Mouse (Mus musculus) T-helper 17 cell (primary cell): ENCODE measurements around the gene Glb1l2.

Source experiments
- in situ Hi-C, 2 experiments: fragments of 300-600 bp; cut with MboI, MseI; formaldehyde crosslinking; loops; 1 replicate in 1 of 2; 2 replicates in 1 of 2; pipeline ENCODE4 v1.15.1; 2025; ENCODE audit warnings: high pct_unique_total_duplicates in 2 of 2

Gene Glb1l2

DNA sequence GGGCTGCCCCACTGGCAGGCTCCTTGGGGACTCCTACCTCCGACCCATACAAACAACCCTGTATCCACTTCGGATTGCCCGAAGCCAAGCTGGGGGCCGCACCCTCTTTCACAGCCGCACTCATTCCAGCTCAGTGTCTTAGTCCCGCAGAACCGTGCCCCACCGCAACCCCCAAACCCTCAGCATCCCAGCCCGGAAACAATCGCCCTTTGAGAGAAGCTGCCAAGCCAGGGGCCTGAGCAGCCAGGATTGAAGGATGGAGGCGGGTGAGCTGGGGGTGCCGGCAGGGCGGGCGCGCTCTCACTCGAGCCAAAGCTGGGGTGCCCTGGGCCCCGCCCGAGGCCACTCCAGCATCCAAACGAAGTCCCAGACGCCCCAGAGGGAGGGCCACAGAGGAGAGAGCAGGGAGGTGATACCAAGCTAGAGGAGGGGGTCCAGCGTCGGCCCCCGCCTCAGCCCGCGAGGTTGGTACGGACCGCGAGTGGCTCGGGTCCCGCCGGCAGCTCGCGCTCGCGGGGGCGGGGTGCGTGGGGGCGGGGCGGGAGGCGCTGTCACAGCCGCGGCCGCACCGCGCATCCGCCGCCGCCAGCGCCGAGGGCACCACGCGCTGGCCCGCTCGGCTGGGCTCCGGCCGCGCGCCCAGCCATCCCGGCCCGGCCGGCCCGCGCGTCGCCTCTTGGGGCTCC is 72.9 kb downstream of the Glb1l2 start, which contains the start of gene B3gat1:
B3gat1 (plus strand) TSS at position 523 of the 686 bp plus-strand sequence.
- in situ Hi-C loops, result no loop called here

DNA sequence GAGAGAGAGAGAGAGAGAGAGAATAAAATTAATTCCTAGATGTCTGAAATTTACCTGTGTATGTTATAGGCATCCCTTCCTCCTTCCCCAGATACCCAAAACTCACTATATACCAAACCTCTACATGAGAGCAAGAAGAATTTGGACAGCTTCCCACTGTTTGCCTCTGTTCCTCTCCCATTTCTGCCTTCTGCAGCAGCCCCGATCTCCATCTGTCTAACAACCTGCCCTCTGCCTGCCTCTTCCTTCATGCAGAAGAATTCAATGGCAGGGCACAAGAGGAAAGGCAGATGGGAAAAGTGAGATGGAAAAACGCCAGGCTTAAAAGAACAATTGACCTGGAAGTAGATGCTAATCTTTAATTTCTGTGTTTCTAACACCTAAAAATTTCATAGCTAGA is 77.7 kb downstream of the Glb1l2 start:
- in situ Hi-C loops, result no loop called here

DNA sequence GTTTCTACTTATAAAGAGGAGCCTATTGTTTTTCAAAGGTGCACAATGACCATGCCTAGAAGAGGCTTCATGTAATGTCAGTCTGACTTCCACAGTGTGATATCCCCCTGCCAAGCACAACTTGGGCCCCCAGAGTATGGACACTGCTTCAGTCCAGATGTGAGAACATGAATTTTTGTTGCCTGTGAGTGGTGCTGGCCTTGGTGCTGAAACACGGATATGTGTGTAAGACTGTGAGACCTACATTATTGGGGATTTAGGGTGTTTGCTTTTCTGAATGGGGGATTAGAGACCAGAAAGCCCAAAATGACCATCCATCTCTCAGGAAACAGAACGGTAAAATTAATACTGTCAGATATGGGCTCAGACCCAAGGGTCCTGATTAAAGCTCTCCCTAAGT is 78.8 kb downstream of the Glb1l2 start:
- in situ Hi-C loops, result no loop called here

DNA sequence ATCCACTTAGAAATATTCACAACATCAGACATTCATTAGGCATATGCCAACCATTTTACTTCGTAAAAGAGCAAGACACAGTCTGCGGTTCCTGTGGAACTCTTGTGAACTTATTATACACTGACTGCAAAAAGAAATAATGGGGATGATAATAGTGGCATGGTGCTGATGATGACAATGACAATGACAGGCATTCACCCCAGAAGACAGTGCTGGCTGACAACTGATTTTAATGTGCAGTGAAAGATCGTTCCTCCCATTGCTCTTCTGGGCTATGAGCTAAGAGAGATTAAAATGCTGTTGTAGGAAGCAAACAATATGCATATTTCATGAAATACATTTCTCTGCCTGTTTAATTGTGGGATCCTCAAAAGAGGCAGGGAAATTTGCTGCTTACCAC is 80.6 kb downstream of the Glb1l2 start:
- in situ Hi-C loops, result no loop called here

DNA sequence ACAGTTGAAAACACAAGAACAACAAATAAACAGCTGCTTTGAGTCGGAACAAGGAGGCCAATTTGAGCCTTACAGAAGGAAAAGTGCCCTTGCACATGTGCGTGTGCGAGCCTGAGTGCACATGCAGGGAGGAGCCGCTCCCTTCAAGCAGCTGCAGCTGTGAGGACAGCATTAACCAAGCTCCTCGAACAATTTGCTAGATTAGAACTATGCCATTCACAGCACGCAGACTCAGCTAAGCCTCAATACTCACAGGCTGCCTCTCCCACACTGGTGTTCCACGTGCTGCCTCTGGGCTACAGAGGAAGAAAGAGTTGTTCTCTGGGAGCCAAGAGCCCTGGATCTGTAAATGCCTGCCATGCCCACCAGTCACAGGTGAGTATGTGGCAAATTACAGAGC is 84.5 kb downstream of the Glb1l2 start:
- in situ Hi-C loops, result no loop called here

DNA sequence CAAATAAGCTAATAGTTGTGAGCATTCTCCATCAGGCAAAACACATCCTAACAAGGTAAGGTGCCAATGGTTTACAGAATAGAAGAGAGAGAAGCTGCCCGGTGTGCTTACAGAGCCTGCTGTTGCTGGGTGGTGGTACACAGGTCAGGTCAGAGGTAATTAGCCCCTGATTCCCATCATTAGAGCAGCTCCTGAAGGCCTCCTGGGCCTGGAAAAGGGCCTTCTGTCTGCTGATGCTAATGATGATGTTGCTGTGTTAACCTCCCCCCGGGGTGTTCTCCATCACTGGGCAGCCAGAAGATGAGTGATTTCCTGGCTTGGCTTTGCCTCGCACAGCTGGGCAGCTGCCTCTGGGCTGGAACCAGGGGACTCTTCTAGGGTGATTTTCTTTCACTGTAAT is 87.9 kb downstream of the Glb1l2 start:
- in situ Hi-C loops, result no loop called here
